Mouse (Mus musculus) G1E (cell line): ENCODE measurements around the gene Gramd1b. TPM values are rescaled to one million over a fixed set of nuclear protein-coding genes. Genes with fewer than 3 reads are reported as not detected.

Experiments used
- ATAC-seq: 2 replicates; pipeline ENCODE4 v1.8.0; 2016; ENCODE audit warnings: mild to moderate bottlenecking; ENCODE audit not compliant: insufficient number of reproducible peaks, poor library complexity, low FRiP score, severe bottlenecking; ENCODE audit errors: extremely low read depth
- DNase-seq: peaks from one replicate; pipeline ENCODE4 v3.0.0; 2012; ENCODE audit warnings: low spot score
- H3K27me3 ChIP-seq: 2 replicates; pipeline ENCODE4 v1.6.1; 2012; ENCODE audit warnings: mild to moderate bottlenecking, low read length, inconsistent platforms; ENCODE audit not compliant: insufficient read depth
- H3K36me3 ChIP-seq: replicated peaks from 2 replicates; pipeline ENCODE3; 2012; ENCODE audit warnings: mild to moderate bottlenecking, inconsistent platforms
- H3K4me1 ChIP-seq: 2 replicates; pipeline ENCODE4 v1.6.1; 2012; ENCODE audit warnings: low read depth, low read length, inconsistent platforms, mixed read lengths; ENCODE audit not compliant: insufficient read depth
- H3K4me3 ChIP-seq: 2 replicates; pipeline ENCODE4 v1.5.1; 2012; ENCODE audit warnings: low read depth, mild to moderate bottlenecking, inconsistent platforms, low read length, moderate library complexity, mixed read lengths
- H3K9me3 ChIP-seq: replicated peaks from 2 replicates; pipeline ENCODE4 v1.6.1; 2012; ENCODE audit warnings: inconsistent platforms
- CTCF ChIP-seq: IDR thresholded peaks from 2 replicates; pipeline ENCODE4 v1.5.1; 2012; ENCODE audit warnings: low read depth, low read length, inconsistent platforms, mixed read lengths
- GATA1 ChIP-seq: IDR thresholded peaks from 2 replicates; pipeline ENCODE4 v1.6.1; 2012; ENCODE audit warnings: borderline replicate concordance, low read length, inconsistent platforms, mixed read lengths
- GATA2 ChIP-seq: IDR thresholded peaks from 2 replicates; pipeline ENCODE4 v1.6.1; 2012; ENCODE audit warnings: low read depth, low read length, inconsistent platforms, borderline replicate concordance
- POLR2AphosphoS5 ChIP-seq: IDR thresholded peaks from 2 replicates; pipeline ENCODE4 v1.6.1; 2012; ENCODE audit warnings: low read depth, low read length, inconsistent platforms; ENCODE audit not compliant: insufficient replicate concordance
- TAL1 ChIP-seq: conservative IDR thresholded peaks from 2 replicates; pipeline ENCODE4 v1.6.1; 2012; ENCODE audit warnings: low read depth, low read length, inconsistent platforms, mixed read lengths
- polyA plus RNA-seq: library from polyadenylated mRNA; stranded (reverse); fragments of >175 nt; gene quantifications from 2 replicates; pipeline ENCODE4 v1.2.3, GENCODE M21; 2012
- total RNA-seq, 2 experiments: library from RNA; stranded (forward) in 1 of 2; stranded (reverse) in 1 of 2; fragments of 200-1000 nt in 1 of 2; fragments of >200 nt in 1 of 2; fragmentation: Nextera tagmentation in 1 of 2; gene quantifications; 2 replicates each; pipeline ENCODE4 v1.2.3; 2014 to 2017

The Gramd1b gene
- total and polyA plus RNA-seq, 3 experiments, result 1.3 to 2.1 TPM; not detected in 1

- no peak for TF ChIP-seq POLR2AphosphoS5
- no peak for TF ChIP-seq CTCF
- TF ChIP-seq TAL1, result no peak
- TF ChIP-seq GATA1, result no peak
- no peak for TF ChIP-seq GATA2
- peaks cover 4% of the 10 kb centered on the region; the same call in 1 of the 2 replicates for H3K9me3 ChIP-seq
- no peak overlapping the region for H3K4me3 ChIP-seq
- DNase-seq (no peak), ATAC-seq (no peak)
- H3K4me1 ChIP-seq, result no peaks in the 10 kb centered on the region
- H3K27me3 ChIP-seq, result no peaks in the 10 kb centered on the region
- H3K36me3 ChIP-seq, result no peaks in the 10 kb centered on the region
Observed at GRCm38 (mm10) chr9:40350640-40351039, 180.5 kb downstream of the Gramd1b start.

- no peaks in the 10 kb centered on the region for H3K27me3 ChIP-seq
- H3K4me3 ChIP-seq, result no peak overlapping the region
- no peak for ATAC-seq
- no peak for DNase-seq
- peaks cover 9% of the 10 kb centered on the region; the same call in 1 of the 2 replicates for H3K9me3 ChIP-seq
- TF ChIP-seq POLR2AphosphoS5 (no peak), GATA2 (no peak), GATA1 (no peak), TAL1 (no peak), CTCF (no peak)
- no peaks in the 10 kb centered on the region for H3K4me1 ChIP-seq
- no peaks in the 10 kb centered on the region for H3K36me3 ChIP-seq
Observed at GRCm38 (mm10) chr9:40350052-40350451, 181.1 kb downstream of the Gramd1b start.

GRCm38 (mm10) chr9:40349554-40349953, 181.6 kb downstream of the Gramd1b start:
- no peak for TF ChIP-seq CTCF
- TF ChIP-seq GATA2, result no peak
- TF ChIP-seq TAL1, result no peak
- no peak for TF ChIP-seq POLR2AphosphoS5
- TF ChIP-seq GATA1, result no peak
- DNase-seq, result no peak
- Histone ChIP-seq H3K9me3 (peaks cover 13% of the 10 kb centered on the region), H3K4me1 (no peaks in the 10 kb centered on the region), H3K4me3 (no peak overlapping the region), H3K36me3 (no peaks in the 10 kb centered on the region), H3K27me3 (no peaks in the 10 kb centered on the region)
- ATAC-seq, result no peak

GRCm38 (mm10) chr9:40348714-40349233, 182.4 kb downstream of the Gramd1b start:
- no peak overlapping the region for H3K4me3 ChIP-seq
- no peak for ATAC-seq

DNA sequence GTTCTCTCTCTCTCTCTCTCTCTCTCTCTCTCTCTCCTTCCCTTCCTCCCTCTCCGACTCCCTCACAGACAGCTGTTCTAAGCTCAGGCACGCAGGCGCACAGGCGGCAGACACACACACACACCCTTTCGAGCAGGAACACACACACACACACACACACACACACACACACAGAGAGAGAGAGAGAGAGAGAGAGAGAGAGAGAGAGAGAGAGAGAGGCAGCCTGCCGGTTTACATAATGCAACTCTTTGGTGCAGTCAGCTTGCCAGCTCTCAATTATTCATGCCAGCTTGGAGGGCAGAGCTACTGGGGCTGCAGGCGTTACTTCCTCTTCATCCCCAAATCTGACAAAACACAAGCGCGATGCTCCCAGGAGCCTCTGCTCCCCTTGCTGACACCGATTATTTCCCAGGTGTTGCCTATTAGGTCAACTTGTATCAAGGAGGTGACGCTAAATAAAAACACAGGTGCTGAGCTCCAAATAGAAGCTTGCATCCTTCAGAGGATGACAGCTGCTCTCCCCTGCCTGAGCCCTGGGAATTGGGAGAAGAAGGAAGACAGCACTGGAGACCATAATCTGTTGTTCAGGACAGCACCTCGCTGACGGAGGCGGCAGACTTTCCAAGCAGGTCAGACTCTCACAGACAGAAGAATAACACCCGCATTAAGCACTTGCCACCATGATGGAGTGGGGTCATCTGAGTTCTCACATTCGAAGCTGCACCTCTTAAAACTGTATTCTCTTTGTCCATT, 184.8 kb downstream of the Gramd1b start:
- H3K36me3 ChIP-seq, result no peaks in the 10 kb centered on the region
- TF ChIP-seq POLR2AphosphoS5, result no peak
- no peak for TF ChIP-seq GATA1
- TF ChIP-seq TAL1, result no peak
- TF ChIP-seq GATA2, result no peak
- H3K9me3 ChIP-seq, result peaks cover 13% of the 10 kb centered on the region
- H3K4me1 ChIP-seq, result no peaks in the 10 kb centered on the region
- DNase-seq (no peak), ATAC-seq (no peak)
- H3K27me3 ChIP-seq, result no peaks in the 10 kb centered on the region
- no peak overlapping the region for H3K4me3 ChIP-seq

More at GRCm38 (mm10) chr9:40348714-40349233, 182.4 kb downstream of the Gramd1b start:
- DNase-seq, result no peak
- no peaks in the 10 kb centered on the region for H3K27me3 ChIP-seq
- TF ChIP-seq GATA1 (no peak), GATA2 (no peak)
- H3K4me1 ChIP-seq, result no peaks in the 10 kb centered on the region
- peaks cover 15% of the 10 kb centered on the region for H3K9me3 ChIP-seq
- no peaks in the 10 kb centered on the region for H3K36me3 ChIP-seq

GRCm38 (mm10) chr9:40345493-40346231, 185.5 kb downstream of the Gramd1b start:
- H3K4me1 ChIP-seq, result no peaks in the 10 kb centered on the region
- peaks cover 13% of the 10 kb centered on the region for H3K9me3 ChIP-seq
- TF ChIP-seq CTCF, result no peak
- TF ChIP-seq GATA1, result no peak
- no peak for TF ChIP-seq POLR2AphosphoS5
- TF ChIP-seq TAL1, result no peak
- TF ChIP-seq GATA2, result no peak
- H3K27me3 ChIP-seq, result no peaks in the 10 kb centered on the region
- H3K36me3 ChIP-seq, result no peaks in the 10 kb centered on the region
- no peak for ATAC-seq
- no peak overlapping the region for H3K4me3 ChIP-seq
- no peak for DNase-seq
